Mouse (Mus musculus): ENCODE results near the gene Mgat4b.

Mgat4b gene

DNA sequence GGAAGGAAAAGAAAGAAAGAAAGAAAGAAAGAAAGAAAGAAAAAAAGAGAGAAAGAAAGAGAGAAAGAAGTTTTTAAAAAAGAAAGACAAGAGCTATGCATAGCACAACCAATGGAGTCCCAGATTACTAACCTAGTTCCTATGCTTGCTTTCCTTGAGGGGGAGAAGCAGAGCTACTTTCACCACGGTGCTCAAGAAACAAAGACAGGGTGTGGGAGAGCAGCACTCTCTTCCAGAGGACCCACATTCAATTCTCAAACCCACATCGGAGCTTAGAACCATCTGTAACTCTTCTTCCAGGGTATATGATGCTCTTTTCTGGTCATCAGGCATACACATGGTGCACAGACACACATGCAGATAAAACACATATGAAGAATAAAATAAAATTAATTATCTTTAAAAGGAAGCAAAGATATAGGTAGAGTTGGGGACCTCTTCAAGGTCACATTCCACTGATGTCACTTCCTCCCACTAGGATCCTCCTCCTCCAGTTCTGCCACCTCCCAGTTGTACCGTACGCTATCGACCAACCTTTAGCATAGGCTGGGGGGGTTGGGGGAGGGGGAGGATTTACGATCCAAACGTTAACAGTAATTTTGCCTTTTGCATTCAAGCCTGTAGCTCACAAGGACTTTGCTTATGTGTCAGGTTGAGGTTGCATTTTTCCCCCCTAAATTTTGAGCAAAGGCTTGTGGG, 37.9 kb downstream of the Mgat4b start:
- DNase-seq (ENCODE audit: low spot score in 2 of 2) = no peak

DNA sequence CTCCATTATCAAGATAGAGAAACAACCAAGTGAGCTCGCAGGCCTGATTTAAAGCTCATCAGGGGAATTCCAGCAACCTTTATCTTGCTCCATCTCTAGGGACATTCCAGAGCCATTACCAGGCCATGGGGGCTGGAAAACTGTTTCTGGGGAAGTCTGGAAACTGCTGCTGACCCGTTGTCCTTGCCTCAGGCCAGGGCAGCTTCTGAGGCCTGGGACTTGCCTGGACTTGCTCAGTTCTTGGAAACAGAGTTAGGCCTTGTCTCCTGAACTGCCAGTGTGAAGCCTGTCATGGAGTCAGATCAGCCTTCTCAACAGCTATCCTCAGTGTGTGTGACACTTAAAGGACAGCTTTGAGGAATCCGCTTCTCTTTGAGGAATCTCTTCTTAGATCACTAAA, 41.5 kb downstream of the Mgat4b start:
- peak in 1 of 2 experiments; percentile 5 for DNase-seq (ENCODE audit: low spot score in 2 of 2)

DNA sequence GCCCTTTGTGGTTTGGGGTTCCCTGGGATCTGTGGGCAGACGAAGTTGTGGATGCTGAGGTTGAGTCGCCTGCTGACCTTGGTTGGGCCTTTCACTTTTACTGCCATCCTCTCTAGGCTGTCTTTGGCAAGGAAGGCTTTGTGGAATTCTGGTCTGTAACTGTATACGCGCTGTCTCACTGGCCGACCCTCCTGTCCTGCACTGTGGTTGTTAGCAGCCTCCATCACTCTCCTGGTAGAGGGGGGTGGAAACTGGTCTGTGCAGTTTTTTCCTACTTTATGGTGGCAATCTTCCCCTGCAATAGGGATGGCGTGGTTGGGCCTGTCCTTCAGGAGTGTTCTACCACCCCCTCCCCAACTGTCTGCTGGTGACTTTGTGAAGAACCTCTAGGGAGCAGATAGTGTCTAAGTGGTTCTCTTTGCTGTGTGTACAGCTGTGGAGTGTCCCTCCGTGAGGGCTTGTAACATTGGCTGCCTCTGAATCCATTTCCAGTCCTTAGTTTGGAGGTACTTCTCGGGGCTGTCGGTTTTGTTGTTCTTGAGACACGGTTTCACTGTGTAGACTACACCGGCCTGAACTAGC, 42.1 kb downstream of the Mgat4b start:
- no peak for DNase-seq (ENCODE audit: low spot score in 2 of 2)

DNA sequence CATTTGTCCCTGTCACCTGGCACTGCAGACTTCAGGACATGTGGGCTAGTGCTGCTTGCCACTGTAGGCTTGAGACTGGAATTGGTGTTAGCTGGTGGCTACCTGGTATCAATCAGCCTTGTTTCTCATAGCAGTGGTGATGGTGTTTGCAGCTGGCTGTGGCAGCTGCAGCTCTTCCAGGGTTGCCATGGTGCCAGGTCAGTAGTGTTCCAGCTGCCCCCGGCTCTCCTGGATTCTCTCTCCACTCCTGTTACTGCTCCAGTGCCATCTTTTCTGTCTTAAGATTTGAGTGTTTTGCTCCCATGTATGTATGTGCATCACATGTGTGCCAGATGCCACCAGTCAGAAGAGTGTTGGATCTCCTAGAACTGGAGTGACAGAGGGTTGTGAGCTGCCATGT, 42.7 kb downstream of the Mgat4b start:
- DNase-seq (ENCODE audit: low spot score in 2 of 2) = no peak

DNA sequence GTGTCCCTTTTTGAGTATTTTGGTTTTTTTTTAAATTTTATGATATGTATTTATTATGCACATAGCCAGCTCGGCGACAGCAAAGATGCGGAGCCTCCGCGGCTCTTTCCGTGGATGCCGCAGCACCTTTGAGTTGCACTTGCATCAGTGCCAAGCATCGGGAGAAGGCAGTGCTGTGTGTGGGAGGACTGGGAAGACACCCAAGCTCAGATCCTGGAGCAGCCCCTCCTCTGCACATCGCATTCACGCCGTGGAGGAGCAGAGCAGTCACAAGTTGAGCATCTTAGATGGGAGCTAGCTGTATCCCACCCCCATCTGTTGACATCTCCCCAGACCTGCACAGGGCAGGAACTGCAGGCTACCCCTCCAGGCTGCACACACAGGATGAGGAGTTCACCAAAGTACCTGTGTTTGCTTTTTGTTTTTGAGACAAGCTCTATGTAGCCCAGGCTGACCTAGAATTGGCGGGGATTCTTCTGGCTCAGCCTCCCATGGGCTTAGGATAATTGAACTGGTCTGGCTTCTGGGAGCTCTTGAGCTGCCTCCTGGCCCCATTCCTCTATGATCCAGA, 43.4 kb downstream of the Mgat4b start:
- no peak for DNase-seq (ENCODE audit: low spot score in 2 of 2)

DNA sequence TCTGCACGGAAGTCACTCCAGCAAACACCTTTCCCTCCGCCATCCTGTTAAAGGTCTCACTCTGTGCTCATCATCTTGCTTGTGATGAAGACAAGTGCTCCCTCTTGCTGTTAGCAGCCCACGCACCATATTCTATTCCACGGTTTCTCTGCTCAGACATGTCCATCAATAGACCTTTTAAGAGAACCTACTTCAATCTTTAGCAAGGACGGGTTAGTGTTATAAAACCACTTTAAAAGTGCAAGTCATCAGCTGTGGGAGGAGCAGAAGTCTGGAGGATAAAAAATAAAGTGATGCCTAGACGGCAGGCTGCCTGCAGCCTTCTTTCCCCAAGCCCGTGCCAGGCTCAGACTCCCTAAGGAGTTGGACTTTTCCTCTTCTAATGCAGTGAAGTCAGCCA, 45.9 kb downstream of the Mgat4b start:
- DNase-seq (ENCODE audit: low spot score in 2 of 2) = no peak

DNA sequence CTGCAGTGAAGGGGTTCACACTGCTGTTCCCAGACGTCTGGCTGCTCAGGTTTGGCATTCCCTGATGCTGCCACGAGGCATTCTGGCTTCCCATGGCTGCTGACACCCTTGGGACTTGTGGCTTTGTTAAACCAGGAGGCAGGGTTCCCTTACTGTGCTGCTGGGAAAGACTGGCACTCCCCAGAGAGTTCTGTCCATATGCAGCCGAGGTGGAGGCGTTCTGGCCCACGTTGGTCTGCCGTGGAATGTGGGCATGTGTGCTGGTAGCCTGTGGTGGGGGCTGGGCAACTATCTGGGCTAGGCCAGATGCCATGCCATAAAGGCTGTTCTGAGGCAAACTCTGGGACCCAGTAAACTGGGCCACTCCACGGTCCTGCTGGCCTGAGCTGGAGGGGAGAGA, 47.6 kb downstream of the Mgat4b start:
- no peak for DNase-seq (ENCODE audit: low spot score in 2 of 2)

DNA sequence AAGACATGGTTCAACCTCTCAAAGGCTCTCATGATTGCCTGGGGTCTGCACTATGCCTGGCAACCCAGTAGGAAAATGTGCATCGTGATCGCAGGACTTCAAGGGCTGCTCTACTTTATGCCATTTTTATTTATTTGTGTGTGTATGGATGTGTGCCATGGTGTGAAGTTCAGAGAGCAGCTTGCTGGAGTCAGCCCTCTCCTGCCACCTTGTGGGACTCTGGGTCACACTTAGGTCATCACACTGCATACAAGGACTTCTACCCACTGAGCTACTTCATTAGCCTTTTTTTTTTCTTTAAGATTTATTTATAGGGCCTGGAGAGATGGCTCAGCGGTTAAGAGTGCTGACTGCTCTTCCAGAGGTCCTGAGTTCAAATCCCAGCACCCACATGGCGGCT, 51.3 kb downstream of the Mgat4b start:
- DNase-seq (ENCODE audit: low spot score in 2 of 2) = no peak

DNA sequence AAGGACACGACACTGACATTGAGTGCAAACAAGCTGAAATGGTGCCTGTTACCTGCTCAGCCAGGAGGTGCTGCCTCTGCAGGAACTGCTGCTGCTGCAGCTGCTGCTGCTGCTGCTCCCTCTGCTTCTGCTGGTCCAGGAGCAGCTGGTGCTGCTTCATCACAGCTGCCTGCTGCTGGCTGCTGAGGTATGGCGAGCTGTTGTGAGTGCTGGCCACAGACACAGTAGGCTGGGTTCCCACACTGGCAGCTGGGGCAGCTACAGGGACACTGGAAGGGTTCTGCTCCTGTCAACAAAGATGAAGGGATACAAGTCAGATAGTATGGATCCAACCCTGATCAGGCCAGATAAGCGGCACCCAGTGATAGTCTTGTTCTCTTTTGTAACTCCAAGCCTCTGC, 52.5 kb downstream of the Mgat4b start:
- DNase-seq (ENCODE audit: low spot score in 2 of 2) = no peak

DNA sequence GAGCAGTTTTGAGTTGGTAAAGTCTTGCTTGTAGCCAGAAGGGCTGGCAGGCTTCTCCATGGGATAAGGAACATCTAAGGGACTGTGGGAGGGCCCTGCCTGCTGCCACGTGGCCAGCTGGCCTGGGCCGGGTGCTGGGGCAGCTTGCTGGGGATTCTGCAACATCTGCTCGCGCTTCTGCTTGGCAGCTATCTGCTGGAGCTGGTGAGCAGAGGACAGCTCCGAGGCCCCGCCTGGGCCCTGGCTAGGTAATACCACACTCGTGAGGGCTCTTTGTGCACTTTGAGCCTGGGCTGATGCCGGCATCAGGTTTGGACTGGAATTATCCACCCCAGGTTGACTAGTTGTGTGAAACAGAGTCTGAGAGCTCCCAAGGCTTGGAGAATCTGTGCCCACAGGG, 55.2 kb downstream of the Mgat4b start:
- no peak for DNase-seq (ENCODE audit: low spot score in 2 of 2)

DNA sequence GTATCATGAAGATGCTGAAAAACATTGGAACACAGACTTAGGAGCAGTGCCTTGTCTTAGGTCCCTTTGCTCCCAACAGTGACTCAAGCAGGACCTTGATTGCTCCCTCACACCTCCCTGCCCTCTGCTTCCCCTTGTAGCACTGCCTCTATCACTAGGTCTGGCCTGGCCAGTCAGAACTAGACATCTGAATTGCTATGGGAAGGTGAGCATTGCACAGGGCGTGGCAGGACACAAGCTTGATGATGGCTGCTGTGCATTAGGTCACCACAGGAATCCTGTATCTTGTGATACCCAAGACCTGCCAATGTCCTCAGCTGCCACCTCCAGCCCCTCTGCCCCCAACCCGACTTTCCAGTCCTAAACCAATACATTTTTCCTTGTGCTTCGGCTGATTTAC, 56.3 kb downstream of the Mgat4b start:
- DNase-seq (ENCODE audit: low spot score in 2 of 2) = no peak

DNA sequence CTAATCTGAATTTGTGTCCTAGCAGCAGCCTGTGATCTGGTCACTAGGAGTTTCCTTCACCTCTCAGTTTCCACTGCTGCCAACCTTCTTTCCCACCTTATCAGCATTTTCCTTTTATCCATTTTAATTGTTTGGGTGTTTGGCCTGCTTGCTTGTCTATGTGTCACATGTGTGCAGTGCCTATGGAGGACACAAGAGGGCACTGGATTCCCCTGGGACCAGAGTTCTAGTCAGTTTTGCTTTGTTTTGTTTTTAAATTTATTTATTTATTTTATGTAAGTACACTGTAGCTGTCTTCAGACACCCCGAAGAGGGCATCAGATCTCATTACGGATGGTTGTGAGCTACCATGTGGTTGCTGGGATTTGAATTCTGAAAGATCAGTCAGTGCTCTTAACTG, 58.5 kb downstream of the Mgat4b start:
- DNase-seq (ENCODE audit: low spot score in 2 of 2) = peak in 1 of 2 experiments; percentile 24

DNA sequence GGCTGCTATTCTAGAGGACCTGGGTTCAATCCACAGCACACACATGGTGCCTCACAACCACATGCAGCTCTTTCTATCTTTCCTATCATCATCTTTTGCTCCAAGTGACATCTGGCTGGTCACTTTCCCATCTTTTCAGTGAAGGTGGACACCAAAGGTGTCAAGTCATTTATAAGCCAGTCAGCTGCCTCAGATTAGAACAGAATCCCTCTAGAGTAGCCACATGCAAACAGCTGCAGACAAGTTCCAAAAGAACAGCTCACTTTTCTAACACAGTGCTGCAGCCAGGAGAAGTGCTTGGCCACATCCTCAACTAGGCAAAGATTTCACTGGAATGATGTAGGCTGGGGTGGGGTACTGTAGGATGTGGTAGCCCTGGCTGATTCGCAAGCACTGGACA, 59.2 kb downstream of the Mgat4b start:
- DNase-seq (ENCODE audit: low spot score in 2 of 2) = no peak

DNA sequence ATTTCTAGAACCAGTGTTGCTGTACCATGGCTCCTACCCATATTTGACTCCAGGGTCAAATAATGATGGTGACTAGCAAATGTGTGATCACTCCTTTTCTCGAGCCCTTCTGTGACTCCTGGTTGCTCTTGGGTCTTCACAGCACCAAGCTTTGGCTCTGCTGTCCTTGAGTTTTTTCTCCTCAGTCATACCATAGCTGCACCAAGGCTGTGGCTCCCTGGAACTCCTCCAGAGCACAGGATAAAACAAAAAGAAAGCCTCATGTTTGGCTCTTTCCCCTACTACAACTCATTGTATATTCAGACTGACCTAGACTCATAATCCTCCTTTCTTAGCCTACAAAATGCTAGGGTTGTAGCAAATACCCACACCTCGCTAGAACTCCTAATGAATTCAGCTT, 62.1 kb downstream of the Mgat4b start:
- no peak for DNase-seq (ENCODE audit: low spot score in 2 of 2)

DNA sequence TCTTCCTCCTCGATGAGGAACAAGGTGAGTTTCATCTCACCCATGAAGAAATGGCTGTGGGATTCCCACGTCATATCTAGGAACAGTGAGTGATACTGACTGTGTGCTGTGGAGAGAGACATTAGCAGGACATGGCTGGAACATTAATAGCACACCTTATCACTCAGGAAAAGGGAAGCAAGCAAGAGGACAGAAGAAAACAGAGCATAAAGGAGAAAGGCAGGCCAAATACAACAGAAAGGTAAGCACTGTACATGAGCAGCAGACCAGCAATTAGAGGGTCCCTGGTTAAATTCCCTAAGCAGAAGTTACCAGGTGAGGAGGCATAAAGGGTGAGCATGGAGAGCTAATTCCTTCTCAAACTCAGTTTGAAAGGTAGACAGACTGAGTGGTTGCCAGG, 64.4 kb downstream of the Mgat4b start:
- DNase-seq (ENCODE audit: low spot score in 2 of 2) = no peak

DNA sequence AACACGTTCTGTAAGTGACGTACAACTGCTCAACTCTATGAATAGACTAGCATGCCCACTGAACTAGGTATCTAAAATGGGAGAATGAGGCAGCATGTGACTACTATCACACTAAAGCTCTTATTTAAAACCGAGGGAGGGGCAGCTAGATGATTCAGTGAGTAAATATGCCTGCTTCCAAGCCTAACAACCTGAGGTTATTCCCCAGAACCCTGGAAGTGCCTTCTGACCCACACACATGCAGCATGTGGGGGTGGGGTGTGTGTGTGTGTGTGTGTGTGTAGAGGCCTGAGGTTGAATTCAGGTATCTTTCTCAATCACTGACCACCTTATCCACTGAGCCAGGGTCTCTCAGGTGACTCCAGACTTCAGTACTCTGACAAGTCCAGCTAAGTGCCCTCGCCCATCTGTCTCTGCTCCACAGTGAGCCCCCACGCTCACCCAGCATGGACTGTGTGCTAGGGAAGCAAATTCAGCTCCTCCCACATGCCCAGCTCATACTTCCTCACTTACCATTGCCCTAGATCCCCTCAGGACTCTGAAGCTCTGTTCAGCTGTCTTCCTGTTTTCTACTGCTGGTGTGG, 65.0 kb downstream of the Mgat4b start:
- no peak for DNase-seq (ENCODE audit: low spot score in 2 of 2)

DNA sequence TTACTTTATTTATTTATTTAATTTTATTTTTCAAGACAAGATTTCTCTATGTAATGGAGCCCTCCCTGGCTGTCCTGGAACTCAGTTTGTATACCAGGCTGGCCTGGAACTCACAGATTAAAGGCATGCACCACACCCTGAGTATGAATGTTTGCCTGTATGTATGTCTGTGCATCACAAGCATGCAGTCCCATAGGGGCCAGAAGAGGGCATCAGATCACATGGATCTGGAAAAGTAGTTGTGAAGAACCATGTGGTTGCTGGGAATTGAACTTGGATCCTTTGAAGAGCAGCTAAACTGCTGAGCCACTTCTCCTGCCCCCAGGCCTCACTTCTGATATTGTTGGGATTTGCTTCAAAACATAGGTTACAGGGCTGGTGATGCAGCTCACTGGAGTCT, 66.3 kb downstream of the Mgat4b start:
- no peak for DNase-seq (ENCODE audit: low spot score in 2 of 2)

DNA sequence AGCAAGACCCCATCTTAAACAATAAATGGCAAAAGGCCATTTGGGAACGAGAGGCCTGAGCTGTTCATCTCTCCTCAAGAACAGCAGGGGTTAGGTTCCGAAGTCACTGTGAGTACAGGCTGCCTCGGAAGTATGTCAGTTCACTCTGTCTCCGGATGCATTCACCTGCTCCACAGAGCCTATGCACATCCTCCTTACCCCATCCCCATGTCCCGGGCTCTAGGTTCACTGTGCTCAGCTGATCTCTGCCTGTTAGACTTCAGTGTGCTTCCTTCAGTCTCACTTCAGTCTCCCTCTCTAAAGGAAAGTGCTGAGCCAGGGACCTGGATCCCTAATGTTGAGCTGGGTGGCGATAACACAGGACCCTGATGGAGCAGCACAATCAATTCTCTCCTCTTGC, 67.0 kb downstream of the Mgat4b start:
- DNase-seq (ENCODE audit: low spot score in 2 of 2) = no peak

DNA sequence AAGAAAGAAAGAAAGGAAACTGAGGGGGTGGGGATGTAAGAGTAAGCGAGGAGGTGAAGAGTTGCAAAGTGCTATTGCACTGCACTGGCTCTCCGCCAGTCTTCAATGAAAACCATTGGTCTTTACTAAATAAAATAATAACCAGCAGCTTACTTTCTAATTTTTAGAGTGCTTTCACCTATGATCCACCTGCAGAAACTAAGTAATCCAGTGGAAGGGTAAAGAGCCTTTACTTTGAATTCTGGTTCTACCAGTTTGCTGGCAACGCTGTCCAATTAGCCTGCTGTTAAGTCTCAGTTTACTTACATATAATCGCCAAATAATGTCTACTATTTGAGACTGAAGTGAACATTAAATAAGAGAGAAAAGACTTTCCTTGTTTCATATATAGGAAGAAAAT, 68.3 kb downstream of the Mgat4b start:
- DNase-seq (ENCODE audit: low spot score in 2 of 2) = no peak

DNA sequence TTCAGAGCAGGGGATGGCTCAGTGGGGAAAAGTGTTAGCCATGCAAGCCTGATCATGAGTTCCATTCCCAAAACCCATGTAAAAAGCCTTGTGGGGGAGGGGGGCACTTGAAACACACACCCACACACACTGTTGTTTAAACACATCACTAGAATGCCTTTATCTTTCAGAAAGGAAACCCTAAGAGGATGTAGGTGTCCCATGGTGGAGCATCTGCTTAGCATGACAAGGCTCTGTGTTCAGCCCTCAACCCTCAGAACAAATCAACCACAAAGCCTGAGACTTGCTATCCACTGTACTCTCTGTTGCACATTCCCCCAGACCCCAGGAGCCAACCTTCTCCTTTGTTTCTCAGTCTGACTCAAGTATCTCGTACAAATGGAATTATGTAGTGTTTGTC, 69.4 kb downstream of the Mgat4b start:
- no peak for DNase-seq (ENCODE audit: low spot score in 2 of 2)
